Mouse (Mus musculus) right cerebral cortex, postnatal 10 days (tissue): ENCODE results near the gene Kng1.
"Not testable (repeated sequence)": the region's sequence is repeated elsewhere in the genome, so short reads cannot be mapped to it uniquely, and the experiment has no call there.

Source experiments
- DNase-seq, 2 experiments: peaks; one replicate each; pipeline ENCODE4 v3.0.0; 2021; ENCODE audit warnings: low spot score in 2 of 2

Gene Kng1

GRCm38 (mm10) chr16:23093321-23093953 lies 35.8 kb downstream of the Kng1 start:
- no peak for DNase-seq

GRCm38 (mm10) chr16:23094136-23094535 lies 36.5 kb downstream of the Kng1 start:
- DNase-seq = no peak

- not testable (repeated sequence) for DNase-seq
Measured at GRCm38 (mm10) chr16:23095581-23095980, 37.9 kb downstream of the Kng1 start.

- DNase-seq = not testable (repeated sequence)
Measured at GRCm38 (mm10) chr16:23096886-23097285, 39.2 kb downstream of the Kng1 start.

GRCm38 (mm10) chr16:23097290-23098104 lies 39.8 kb downstream of the Kng1 start:
- DNase-seq = peak; percentile 30 to 64

- DNase-seq = not testable (repeated sequence)
Measured at GRCm38 (mm10) chr16:23098105-23098452, 40.4 kb downstream of the Kng1 start.

- no peak for DNase-seq
Measured at GRCm38 (mm10) chr16:23099632-23100031, 42.0 kb downstream of the Kng1 start.

- peak in 1 of 2 experiments; percentile 29 for DNase-seq
Measured at GRCm38 (mm10) chr16:23100099-23100575, 42.5 kb downstream of the Kng1 start.

- DNase-seq = no peak
Measured at GRCm38 (mm10) chr16:23100613-23101012, 42.9 kb downstream of the Kng1 start.

- no peak for DNase-seq
Measured at GRCm38 (mm10) chr16:23102340-23103037, 44.8 kb downstream of the Kng1 start.

GRCm38 (mm10) chr16:23103038-23103745 lies 45.5 kb downstream of the Kng1 start:
- no peak for DNase-seq

GRCm38 (mm10) chr16:23103841-23104240 lies 46.2 kb downstream of the Kng1 start:
- no peak for DNase-seq

- DNase-seq = no peak
Measured at GRCm38 (mm10) chr16:23106121-23106520, 48.5 kb downstream of the Kng1 start.

GRCm38 (mm10) chr16:23107231-23107942 lies 49.7 kb downstream of the Kng1 start, which contains the start of gene Eif4a2:
TSS of gene Eif4a2 (plus strand) at chr16:23107444.
- DNase-seq = peak; percentile 94

GRCm38 (mm10) chr16:23107946-23108759 lies 50.5 kb downstream of the Kng1 start:
- peak; percentile 89 to 91 for DNase-seq

- DNase-seq = no peak
Measured at GRCm38 (mm10) chr16:23108943-23109342, 51.3 kb downstream of the Kng1 start.

GRCm38 (mm10) chr16:23109350-23110280 lies 52.0 kb downstream of the Kng1 start:
- no peak for DNase-seq

GRCm38 (mm10) chr16:23112348-23112747 lies 54.7 kb downstream of the Kng1 start:
- DNase-seq = no peak

GRCm38 (mm10) chr16:23112861-23113435 lies 55.3 kb downstream of the Kng1 start:
- no peak for DNase-seq
